Mouse (Mus musculus) frontal cortex, postnatal 14 days (tissue): Measurements from ENCODE around the gene Tspo2.
"Not testable (repeated sequence)": the region's sequence is repeated elsewhere in the genome, so short reads cannot be mapped to it uniquely, and the experiment has no call there.

ENCODE experiments used
- DNase-seq, 2 experiments: peaks; one replicate each; pipeline ENCODE4 v3.0.0; 2022; ENCODE audit warnings: low spot score in 2 of 2

Gene Tspo2

GRCm38 (mm10) chr17:48451353-48451675, at the start of gene Tspo2:
Gene Tspo2, minus strand, starts transcription at chr17:48451522.
- no peak for DNase-seq

DNA sequence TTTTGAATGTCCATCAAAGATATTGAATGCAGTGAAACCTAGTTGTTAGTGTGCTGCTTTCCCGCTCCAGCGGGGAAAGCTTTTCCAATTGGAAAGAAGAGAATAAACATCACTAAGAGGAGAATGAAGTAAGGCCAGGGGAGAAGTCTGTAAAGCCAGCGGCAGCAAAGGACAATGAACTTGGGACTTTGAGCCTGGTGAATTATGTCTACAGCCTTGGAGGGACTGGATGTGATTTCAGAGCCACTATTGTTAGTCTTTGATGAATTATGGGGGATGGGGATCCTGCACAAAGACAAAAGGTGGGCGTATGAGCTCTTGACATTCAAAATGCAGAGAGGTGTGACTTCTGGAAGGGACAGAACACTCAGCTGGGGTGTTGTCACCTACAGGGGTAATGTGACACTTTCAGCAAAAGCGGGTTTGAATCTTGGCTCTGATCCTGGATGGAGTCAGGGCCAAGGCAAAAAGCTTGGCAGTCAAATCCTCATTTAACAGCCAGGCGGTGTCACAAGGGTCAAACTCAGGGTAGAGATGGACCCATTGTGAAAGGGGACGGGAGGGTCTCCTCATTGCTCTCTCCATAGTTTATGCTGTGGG, 49.6 kb upstream of the Tspo2 start:
- no peak for DNase-seq

DNA sequence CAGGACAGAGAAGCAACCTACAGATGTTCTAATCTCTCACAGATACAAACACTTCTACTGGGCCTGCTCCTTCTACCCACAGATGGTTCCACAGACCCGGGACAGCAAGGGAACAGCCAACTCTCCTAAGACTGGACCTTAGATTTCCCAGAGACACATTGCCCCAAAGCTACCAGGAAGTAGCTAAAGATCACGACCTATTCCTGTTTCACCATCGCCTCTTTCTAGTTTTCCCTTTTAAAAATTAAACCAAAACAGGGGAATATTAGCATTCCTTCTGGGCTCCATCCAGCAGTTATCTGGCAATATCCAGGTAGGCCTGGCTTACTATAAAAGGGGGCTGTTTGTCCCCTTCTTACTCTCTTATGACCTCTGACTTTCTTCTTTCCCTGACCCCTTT, 46.7 kb upstream of the Tspo2 start:
- no peak for DNase-seq

DNA sequence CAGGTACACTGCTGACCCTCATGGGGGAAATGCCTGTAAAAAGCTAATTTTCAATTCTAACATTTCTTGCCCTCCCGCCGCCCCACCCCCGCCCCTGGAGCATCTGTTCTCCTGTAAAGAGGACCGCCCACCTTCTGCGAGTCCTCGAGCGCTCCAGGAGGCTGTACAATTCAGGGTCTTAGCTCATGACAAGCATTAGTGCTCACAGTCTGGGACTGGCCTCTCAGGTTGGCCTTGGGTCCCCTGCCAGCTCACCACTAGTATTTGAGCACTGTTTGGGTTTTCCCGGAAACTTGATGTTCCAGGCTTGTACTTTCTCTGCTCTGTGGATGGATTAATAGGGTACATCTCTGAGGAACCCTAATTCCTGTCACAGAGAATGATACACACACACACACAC, 42.7 kb upstream of the Tspo2 start:
- DNase-seq = no peak

DNA sequence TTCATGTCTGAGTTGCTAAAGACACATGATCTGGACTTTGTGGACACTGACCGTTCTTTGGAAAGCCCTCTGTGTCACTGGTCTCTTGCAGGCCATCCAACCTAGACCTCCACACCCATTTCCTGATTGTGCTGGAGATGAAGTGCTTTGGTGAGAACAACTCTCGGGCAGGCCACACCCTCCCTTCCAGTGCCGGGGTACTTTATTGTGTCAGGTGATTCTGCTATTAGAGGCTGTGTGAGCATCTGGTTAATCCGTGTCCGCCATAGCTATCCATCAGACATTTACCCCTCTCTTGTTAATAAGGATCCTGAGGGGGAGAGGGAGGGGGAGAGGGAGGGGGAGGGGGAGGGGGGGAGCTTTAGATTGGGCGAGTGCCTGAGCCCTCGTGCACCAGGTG, 42.3 kb upstream of the Tspo2 start:
- no peak for DNase-seq

- DNase-seq = no peak
Measured at GRCm38 (mm10) chr17:48492621-48493020, 41.3 kb upstream of the Tspo2 start.

- no peak for DNase-seq
Measured at GRCm38 (mm10) chr17:48489466-48489865, 38.1 kb upstream of the Tspo2 start.

- DNase-seq = no peak
Measured at GRCm38 (mm10) chr17:48484191-48484590, 32.9 kb upstream of the Tspo2 start.

- no peak for DNase-seq
Measured at GRCm38 (mm10) chr17:48483764-48484163, 32.4 kb upstream of the Tspo2 start.

DNA sequence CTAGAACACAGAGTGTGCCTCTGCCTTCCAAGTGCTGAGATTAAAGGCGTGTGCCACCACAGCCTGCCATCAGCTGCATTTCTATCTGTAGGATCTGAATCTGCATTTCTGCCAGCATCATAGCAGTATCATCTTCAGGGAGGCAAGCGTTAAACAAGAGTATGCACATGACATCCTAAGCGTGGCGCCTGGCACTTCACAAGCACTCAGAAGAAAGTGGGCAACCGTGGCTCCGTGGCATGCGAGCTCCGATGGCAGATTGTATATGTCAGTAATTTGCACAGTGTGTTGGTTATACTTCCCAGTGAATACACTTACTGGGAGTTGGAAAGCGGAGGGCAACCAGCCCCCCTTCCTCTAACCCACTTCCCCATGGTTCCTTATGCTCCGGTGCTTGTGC, 28.6 kb upstream of the Tspo2 start:
- DNase-seq = no peak

- DNase-seq = no peak
Measured at GRCm38 (mm10) chr17:48475444-48475843, 24.1 kb upstream of the Tspo2 start.

DNA sequence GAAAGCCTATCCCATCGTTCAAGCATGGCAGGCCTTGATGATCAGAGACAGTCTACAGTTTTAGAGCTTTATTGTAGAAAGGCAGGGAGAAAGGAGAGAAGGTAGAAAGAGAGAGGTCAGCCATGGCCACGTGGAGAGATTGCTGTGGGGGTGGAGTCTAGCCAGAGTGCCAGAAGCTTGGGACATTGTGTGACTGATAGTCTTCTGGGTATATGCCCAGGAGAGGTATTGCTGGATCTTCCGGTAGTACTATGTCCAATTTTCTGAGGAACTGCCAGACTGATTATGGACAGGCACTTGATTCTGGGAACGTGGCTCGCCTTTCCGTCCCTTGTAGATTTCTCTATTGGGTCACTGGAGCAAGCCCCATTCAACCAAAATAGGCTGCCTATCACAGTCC, 23.0 kb upstream of the Tspo2 start:
- DNase-seq = not testable (repeated sequence)

- DNase-seq = peak; percentile 57 to 90
Measured at GRCm38 (mm10) chr17:48467395-48468231, 16.3 kb upstream of the Tspo2 start.

DNA sequence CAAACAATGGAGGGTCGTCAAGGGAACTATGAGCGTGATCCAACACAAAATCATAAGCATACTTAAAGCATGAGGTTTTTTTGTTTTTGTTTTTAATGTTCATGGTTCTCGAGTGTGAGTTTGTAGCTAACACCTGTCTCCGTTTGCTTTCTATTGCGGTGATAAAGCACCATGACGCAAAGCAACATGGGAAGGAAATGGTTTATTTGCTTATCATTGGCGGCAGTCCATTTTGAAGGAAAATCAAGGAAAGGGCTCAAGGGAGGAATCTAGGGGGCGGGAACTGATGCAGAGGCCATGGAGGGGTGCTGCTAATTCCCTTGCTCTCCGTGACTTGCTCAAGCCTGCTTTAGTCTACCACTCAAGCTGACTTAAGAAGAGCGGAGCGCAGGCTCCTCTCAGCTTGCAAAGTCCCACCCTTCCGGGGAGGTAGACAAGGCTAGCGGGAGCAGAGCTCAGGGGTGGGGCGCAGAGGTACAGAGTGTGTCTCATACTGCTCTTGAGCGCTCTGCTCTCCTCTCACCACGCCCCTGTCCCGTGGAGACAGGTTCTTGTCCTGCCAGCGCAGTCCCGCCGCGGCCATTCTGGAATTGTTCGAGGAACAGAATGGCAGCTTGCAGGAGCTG, 15.6 kb upstream of the Tspo2 start:
- DNase-seq = no peak

GRCm38 (mm10) chr17:48463391-48463790, 12.1 kb upstream of the Tspo2 start:
- DNase-seq = no peak

DNA sequence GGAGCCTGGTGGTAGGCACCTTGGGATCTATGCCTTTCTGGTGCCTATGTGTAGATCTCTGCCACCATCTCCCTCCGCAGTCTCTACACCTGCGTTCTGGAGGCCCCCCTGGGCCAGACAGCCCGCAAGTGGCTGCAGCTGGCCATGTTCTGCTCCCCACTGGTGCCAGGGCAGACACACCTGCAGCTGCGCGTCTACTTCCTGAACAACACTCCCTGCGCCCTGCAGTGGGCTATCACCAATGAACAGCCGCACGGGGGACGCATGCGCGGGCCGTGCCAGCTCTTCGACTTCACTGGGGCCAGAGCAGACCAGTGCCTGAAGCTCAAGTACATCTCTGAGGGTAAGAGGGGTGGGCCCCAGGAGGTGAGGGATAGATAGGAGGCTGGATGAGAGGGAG, 10.8 kb upstream of the Tspo2 start:
- no peak for DNase-seq

DNA sequence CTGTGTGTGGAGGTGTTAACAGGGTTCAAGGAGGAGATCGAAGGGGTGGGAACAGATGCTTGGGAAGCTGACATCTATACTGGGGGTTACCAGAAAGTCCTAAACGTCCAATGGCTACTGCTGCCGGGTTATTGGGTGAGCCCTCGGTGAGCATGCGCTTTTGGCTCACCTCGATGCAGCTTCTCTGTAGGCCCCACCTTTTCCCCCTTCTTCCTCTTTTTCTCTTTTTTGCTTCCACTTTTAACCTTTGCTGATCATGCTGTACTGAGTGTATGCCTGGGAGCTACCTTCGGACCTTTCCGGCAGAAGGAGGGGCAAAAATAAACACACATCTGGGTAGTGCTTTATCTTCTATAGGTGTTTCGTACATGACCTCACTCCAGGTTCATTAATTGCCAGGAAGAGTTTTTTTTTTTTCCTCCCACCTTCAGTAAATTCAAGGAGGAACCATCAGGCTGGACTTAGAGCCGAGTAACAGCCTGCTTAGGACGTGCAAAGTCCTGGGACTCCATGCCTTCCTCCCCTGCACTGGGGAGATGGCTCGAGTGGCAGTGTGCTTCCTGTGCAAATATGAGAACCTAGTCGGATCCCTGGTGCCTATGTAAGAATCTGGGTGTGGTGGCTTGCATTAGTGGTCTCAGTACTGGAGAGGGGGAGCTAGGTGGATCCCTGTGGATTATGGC, 6.8 kb upstream of the Tspo2 start:
- DNase-seq = no peak

- no peak for DNase-seq
Measured at GRCm38 (mm10) chr17:48455955-48456354, 4.6 kb upstream of the Tspo2 start.

GRCm38 (mm10) chr17:48454688-48455087, 3.4 kb upstream of the Tspo2 start, which contains the start of gene Unc5cl:
Gene Unc5cl, plus strand, starts transcription at chr17:48454901.
- no peak for DNase-seq

DNA sequence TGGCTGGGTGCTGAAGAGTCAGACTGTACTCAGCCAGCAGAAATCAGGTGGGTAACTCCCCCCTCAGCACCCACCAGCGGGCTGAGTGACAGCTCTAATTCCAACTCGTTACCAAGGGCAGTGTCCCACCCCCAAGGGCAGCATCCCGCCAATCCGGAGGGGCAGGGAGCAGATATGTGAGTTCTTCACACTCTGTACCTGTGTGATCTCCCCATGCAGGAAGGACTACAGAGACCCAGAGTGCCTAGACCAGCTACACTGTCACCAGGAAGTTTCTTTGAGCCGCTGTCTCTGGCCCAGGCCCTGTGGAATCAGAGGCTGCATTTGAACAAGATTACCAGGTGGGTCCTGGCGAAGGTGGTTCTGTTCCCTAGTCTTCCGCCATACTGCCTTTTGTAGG, 2.9 kb upstream of the Tspo2 start:
- no peak for DNase-seq

DNA sequence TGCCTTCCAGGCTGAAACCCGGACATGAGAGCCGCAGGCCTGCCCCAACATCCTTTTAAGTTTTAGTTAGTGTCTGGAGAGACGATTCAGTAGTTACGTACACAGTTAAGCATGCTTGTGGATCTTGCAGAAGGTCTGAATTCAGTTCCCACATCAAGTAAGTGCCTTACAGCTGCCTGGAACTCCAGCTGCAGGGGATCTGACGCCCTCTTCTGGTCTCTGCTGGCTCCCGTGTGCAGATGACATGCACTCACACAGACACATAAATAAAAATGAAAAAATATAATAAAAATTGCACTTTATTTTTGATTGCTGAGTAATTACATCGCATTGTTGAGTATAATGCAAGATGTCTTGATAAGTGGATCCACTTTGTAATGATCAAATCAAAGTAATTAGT, 2.2 kb upstream of the Tspo2 start:
- DNase-seq = no peak

DNA sequence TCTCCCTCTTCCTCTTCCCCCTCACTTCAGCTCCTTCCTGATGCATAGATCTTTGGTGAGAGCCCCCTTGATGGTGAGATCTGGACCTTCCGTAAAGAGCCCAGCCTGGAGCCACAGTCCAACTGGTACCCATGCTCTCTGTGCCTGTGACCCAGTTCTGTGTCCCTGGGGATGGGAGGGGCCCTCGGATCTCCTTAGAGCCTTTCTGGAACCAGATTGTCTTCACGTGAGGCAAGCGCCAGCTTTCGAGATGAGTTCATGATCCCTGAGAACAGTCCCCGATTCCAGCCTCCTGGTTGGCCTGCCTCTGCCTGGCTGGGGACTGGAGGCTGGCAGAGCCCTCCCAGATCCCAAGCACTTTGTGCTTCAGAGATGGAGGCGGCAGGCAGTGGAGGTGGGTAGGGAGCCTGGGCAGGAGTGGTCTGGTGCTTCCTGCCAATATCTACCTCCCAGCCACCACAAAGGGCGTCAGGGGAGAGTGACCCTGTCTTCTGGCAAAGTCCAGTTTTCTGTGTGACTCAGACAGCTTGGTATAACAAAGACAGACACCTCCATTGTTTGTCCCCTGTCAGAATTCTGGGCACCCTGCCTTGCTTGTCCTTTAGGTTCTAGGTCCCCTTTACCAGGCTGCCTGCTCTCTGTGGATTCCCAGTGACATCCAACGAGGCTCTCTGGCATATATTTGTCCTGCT, 577 bp upstream of the Tspo2 start:
- no peak for DNase-seq
